Mouse (Mus musculus): ENCODE data around the gene Fam162b. TPM values are rescaled to one million over a fixed set of nuclear protein-coding genes. Genes with fewer than 3 reads are reported as not detected.
A peak's percentile ranks its signal among the peaks of the same experiment; 100 is the strongest.

Gene Fam162b
- polyA plus RNA-seq, 1 experiment from 2014 or later: 2.6 TPM

- Histone ChIP-seq H3K4me3 (replicated peaks; ENCODE audit: low read depth, low read length) (peak overlapping the region; percentile 38), H3K4me1 (ENCODE audit: control insufficient read depth, insufficient read depth, low read length) (peaks cover 2% of the 10 kb centered on the region; the same call in 1 of the 2 replicates), H3K4me2 (ENCODE audit: low read length) (peak overlapping the region; percentile 69), H3K36me3 (ENCODE audit: control insufficient read depth, insufficient read depth, low read length) (no peaks in the 10 kb centered on the region), H3K9me3 (ENCODE audit: control insufficient read depth, low read length) (no peaks in the 10 kb centered on the region), H3K27ac (replicated peaks; ENCODE audit: low read depth, low read length) (0 out of 2 replicates have a peak overlapping the region, but pooled peaks have one; percentile 42), H3K27me3 (ENCODE audit: control insufficient read depth, insufficient read depth, low read length) (no peaks in the 10 kb centered on the region), H3K9ac (replicated peaks; ENCODE audit: low read length) (peak overlapping the region; percentile 54; the same call in 1 of the 2 replicates)
- WGBS: 1% methylated on average over 16 of the region's 16 CpGs
- ATAC-seq (ENCODE audit: low FRiP score, low TSS enrichment) (peak; percentile 92), DNase-seq (peak; percentile 95)
Observed at GRCm38 (mm10) chr10:51553348-51554123, 36.8 kb downstream of the Fam162b start.

Other genes starting within 250 kb of the Fam162b start
- gene Gm49339, start 109.9 kb downstream of the Fam162b start, polyA plus RNA-seq (2014; fragmentation: Nextera tagmentation; extraction: Ambion mirVana): not detected in 2 replicates
- gene Lilr4b, start 109.9 kb downstream of the Fam162b start, polyA plus RNA-seq (2014; fragmentation: Nextera tagmentation; extraction: Ambion mirVana): 0.12 and 0.71 TPM in 2 replicates
- gene Lilrb4a, start 99.6 kb downstream of the Fam162b start, polyA plus RNA-seq (2014; fragmentation: Nextera tagmentation; extraction: Ambion mirVana): 3.4 TPM in 1 of 2 replicates, not detected in the other
- gene Gprc6a, start 40.9 kb upstream of the Fam162b start, polyA plus RNA-seq (2014; fragmentation: Nextera tagmentation; extraction: Ambion mirVana): not detected in 2 replicates
- gene Rfx6, start 87.2 kb upstream of the Fam162b start, polyA plus RNA-seq (2014; fragmentation: Nextera tagmentation; extraction: Ambion mirVana): not detected in 2 replicates

All from midbrain, embryonic 14.5 days (tissue).